Mouse (Mus musculus) CH12.LX (cell line): Measurements from ENCODE around the gene Tmem207. TPM values are rescaled to one million over a fixed set of nuclear protein-coding genes. Genes with fewer than 3 reads are reported as not detected.

ENCODE experiments used
- DNase-seq: peaks from one replicate; pipeline ENCODE4 v3.0.0-alpha.2; 2013; ENCODE audit errors: extremely low read depth
- H3K27ac ChIP-seq: 2 replicates; pipeline ENCODE4 v1.5.1; 2012; ENCODE audit warnings: low read depth, mild to moderate bottlenecking, control low read depth, moderate library complexity; ENCODE audit not compliant: insufficient read depth
- H3K27me3 ChIP-seq: replicated peaks from 2 replicates; pipeline ENCODE3; 2012; ENCODE audit warnings: inconsistent platforms
- H3K36me3 ChIP-seq, 2 experiments: replicated peaks in 1 of 2; 2 replicates each; pipeline versions ENCODE3 to v1.6.1; 2012; ENCODE audit warnings: inconsistent platforms in 1 of 2, low read length in 1 of 2, mild to moderate bottlenecking in 1 of 2, mixed read lengths in 1 of 2, moderate library complexity in 1 of 2; ENCODE audit not compliant: control insufficient read depth in 1 of 2, insufficient read depth in 1 of 2
- H3K4me1 ChIP-seq, 2 experiments: 2 replicates each; pipeline ENCODE4 v1.6.1; 2012; ENCODE audit warnings: inconsistent platforms in 1 of 2, moderate library complexity in 1 of 2; ENCODE audit not compliant: insufficient read depth in 2 of 2, control insufficient read depth in 1 of 2
- H3K4me2 ChIP-seq: 2 replicates; pipeline ENCODE4 v1.6.1; 2012; ENCODE audit warnings: low read depth, mild to moderate bottlenecking, control low read depth; ENCODE audit not compliant: poor library complexity, insufficient read depth, severe bottlenecking
- H3K4me3 ChIP-seq, 3 experiments: fragments of 150-350 bp in 1 of 3; sonication (generic) in 1 of 3; replicated peaks in 1 of 3; 2 replicates each; pipeline versions ENCODE3 to v1.5.1; 2011 to 2012; ENCODE audit warnings: low read depth in 2 of 3, low read length in 2 of 3, mild to moderate bottlenecking in 2 of 3, moderate library complexity in 2 of 3, control low read depth in 1 of 3, improper control_type of control experiment in 1 of 3, inconsistent platforms in 1 of 3, mixed read lengths in 1 of 3; ENCODE audit not compliant: poor library complexity in 1 of 3
- H3K79me2 ChIP-seq: replicated peaks from 2 replicates; pipeline ENCODE4 v1.6.1; 2012; ENCODE audit warnings: mild to moderate bottlenecking, moderate library complexity; ENCODE audit not compliant: control insufficient read depth, poor library complexity, insufficient read depth, severe bottlenecking; ENCODE audit errors: extremely low read depth
- H3K9ac ChIP-seq: 2 replicates; pipeline ENCODE4 v1.6.1; 2012; ENCODE audit warnings: low read depth, mild to moderate bottlenecking, control low read depth, moderate library complexity; ENCODE audit not compliant: insufficient read depth
- H3K9me3 ChIP-seq: replicated peaks from 2 replicates; pipeline ENCODE3; 2012; ENCODE audit warnings: low read length, inconsistent platforms, mixed read lengths
- BHLHE40 ChIP-seq: IDR thresholded peaks from 2 replicates; pipeline ENCODE4 v1.6.1; 2011; ENCODE audit warnings: mild to moderate bottlenecking, low read depth, low read length, improper control_type of control experiment
- CHD2 ChIP-seq: IDR thresholded peaks from 2 replicates; pipeline ENCODE4 v1.6.1; 2011; ENCODE audit warnings: low read length, improper control_type of control experiment
- E2F4 ChIP-seq: IDR thresholded peaks from 2 replicates; pipeline ENCODE4 v1.6.1; 2011; ENCODE audit warnings: low read depth, low read length, improper control_type of control experiment; ENCODE audit not compliant: insufficient replicate concordance
- ELF1 ChIP-seq: IDR thresholded peaks from 2 replicates; pipeline ENCODE4 v1.6.1; 2014; ENCODE audit warnings: low read depth, mild to moderate bottlenecking, inconsistent platforms, low read length, improper control_type of control experiment
- ETS1 ChIP-seq: conservative IDR thresholded peaks from 2 replicates; pipeline ENCODE4 v1.6.1; 2012; ENCODE audit warnings: low read depth, mild to moderate bottlenecking, inconsistent platforms, low read length, improper control_type of control experiment, moderate library complexity
- GABPA ChIP-seq: IDR thresholded peaks from 2 replicates; pipeline ENCODE4 v1.6.1; 2012; ENCODE audit warnings: low read depth, low read length, improper control_type of control experiment, inconsistent platforms; ENCODE audit not compliant: insufficient replicate concordance
- HCFC1 ChIP-seq: IDR thresholded peaks from 2 replicates; pipeline ENCODE4 v1.6.1; 2012; ENCODE audit warnings: low read depth, mild to moderate bottlenecking, inconsistent platforms, low read length, improper control_type of control experiment
- IRF4 ChIP-seq: IDR thresholded peaks from 2 replicates; pipeline ENCODE4 v1.6.1; 2014; ENCODE audit warnings: low read depth, mild to moderate bottlenecking, inconsistent platforms, low read length, improper control_type of control experiment
- JUN ChIP-seq: IDR thresholded peaks from 2 replicates; pipeline ENCODE4 v1.6.1; 2011; ENCODE audit warnings: low read depth, mild to moderate bottlenecking, low read length, improper control_type of control experiment, moderate library complexity; ENCODE audit not compliant: insufficient read depth
- JUND ChIP-seq: conservative IDR thresholded peaks from 2 replicates; pipeline ENCODE4 v1.6.1; 2011; ENCODE audit warnings: low read depth, low read length, improper control_type of control experiment
- KAT2A ChIP-seq: IDR thresholded peaks from 2 replicates; pipeline ENCODE4 v1.6.1; 2012; ENCODE audit warnings: low read length, improper control_type of control experiment, inconsistent platforms; ENCODE audit not compliant: insufficient replicate concordance
- MAFK ChIP-seq: IDR thresholded peaks from 2 replicates; pipeline ENCODE4 v1.6.1; 2011; ENCODE audit warnings: low read length, improper control_type of control experiment; ENCODE audit not compliant: insufficient replicate concordance
- MAX ChIP-seq: IDR thresholded peaks from 2 replicates; pipeline ENCODE4 v1.6.1; 2011; ENCODE audit warnings: low read length, improper control_type of control experiment
- MXI1 ChIP-seq: IDR thresholded peaks from 2 replicates; pipeline ENCODE4 v1.6.1; 2011; ENCODE audit warnings: mild to moderate bottlenecking, low read depth, low read length, improper control_type of control experiment
- MYC ChIP-seq: IDR thresholded peaks from 2 replicates; pipeline ENCODE4 v1.6.1; 2011; ENCODE audit warnings: low read depth, mild to moderate bottlenecking, improper control_type of control experiment, low read length
- NELFE ChIP-seq: IDR thresholded peaks from 2 replicates; pipeline ENCODE4 v1.6.1; 2011; ENCODE audit warnings: low read depth, low read length, improper control_type of control experiment
- NRF1 ChIP-seq: IDR thresholded peaks from 2 replicates; pipeline ENCODE4 v1.6.1; 2014; ENCODE audit warnings: low read depth, mild to moderate bottlenecking, inconsistent platforms, low read length, improper control_type of control experiment, moderate library complexity
- PAX5 ChIP-seq: IDR thresholded peaks from 2 replicates; pipeline ENCODE4 v1.6.1; 2012; ENCODE audit warnings: low read length, inconsistent platforms, mixed read lengths
- POLR2A ChIP-seq: IDR thresholded peaks from 2 replicates; pipeline ENCODE4 v1.6.1; 2011; ENCODE audit warnings: low read depth, mild to moderate bottlenecking, improper control_type of control experiment, low read length
- POLR2AphosphoS2 ChIP-seq: IDR thresholded peaks from 2 replicates; pipeline ENCODE4 v1.6.1; 2011; ENCODE audit warnings: low read depth, low read length, improper control_type of control experiment
- RAD21 ChIP-seq: IDR thresholded peaks from 2 replicates; pipeline ENCODE4 v1.6.1; 2011; ENCODE audit warnings: low read depth, mild to moderate bottlenecking, low read length, improper control_type of control experiment, moderate library complexity
- RCOR1 ChIP-seq: conservative IDR thresholded peaks from 2 replicates; pipeline ENCODE4 v1.6.1; 2012; ENCODE audit warnings: low read depth, mild to moderate bottlenecking, inconsistent platforms, low read length, improper control_type of control experiment
- SMC3 ChIP-seq: IDR thresholded peaks from 2 replicates; pipeline ENCODE4 v1.6.1; 2011; ENCODE audit warnings: low read depth, low read length, improper control_type of control experiment
- TBP ChIP-seq: conservative IDR thresholded peaks from 2 replicates; pipeline ENCODE4 v1.6.1; 2011; ENCODE audit warnings: low read depth, low read length, improper control_type of control experiment
- TCF12 ChIP-seq: IDR thresholded peaks from 2 replicates; pipeline ENCODE4 v1.6.1; 2014; ENCODE audit warnings: low read depth, mild to moderate bottlenecking, inconsistent platforms, low read length, improper control_type of control experiment
- UBTF ChIP-seq: IDR thresholded peaks from 2 replicates; pipeline ENCODE4 v1.6.1; 2012; ENCODE audit warnings: low read depth, mild to moderate bottlenecking, inconsistent platforms, low read length, improper control_type of control experiment, moderate library complexity
- ZMIZ1 ChIP-seq: IDR thresholded peaks from 2 replicates; pipeline ENCODE4 v1.6.1; 2012; ENCODE audit warnings: low read depth, mild to moderate bottlenecking, inconsistent platforms, low read length, improper control_type of control experiment
- ZNF384 ChIP-seq: IDR thresholded peaks from 2 replicates; pipeline ENCODE4 v1.6.1; 2012; ENCODE audit warnings: low read depth, low read length, improper control_type of control experiment, inconsistent platforms
- dilution Hi-C: fragments of 300-500 bp; cut with MboI; formaldehyde crosslinking; loops from 2 replicates; pipeline ENCODE4 v1.14.3; 2020; ENCODE audit warnings: low sequenced_read_pairs; ENCODE audit not compliant: extremely low pct_unique_long_range_greater_than_20kb, extremely low pct_ligation_motif_present
- in situ Hi-C: fragments of 300-500 bp; cut with MboI; formaldehyde crosslinking; loops from 3 replicates; pipeline ENCODE4 v1.14.3; 2019; ENCODE audit warnings: low sequenced_read_pairs, low pct_ligation_motif_present, low pct_unique_long_range_greater_than_20kb, mixed read lengths
- polyA plus RNA-seq: library from polyadenylated mRNA; unstranded; fragments of >175 nt; gene quantifications from 2 replicates; pipeline ENCODE4 v1.2.1, GENCODE M21; 2012; ENCODE audit warnings: low read depth; ENCODE audit not compliant: insufficient read length
- total RNA-seq, 2 experiments: library from RNA; depleted of rRNA; stranded (reverse); fragments of 300-350 nt in 1 of 2; fragments of >200 nt in 1 of 2; gene quantifications; 2 replicates each; pipeline ENCODE4 v1.2.3; 2012 to 2014

The Tmem207 gene
- total and polyA plus RNA-seq, 3 experiments, result not detected

- TF ChIP-seq GABPA, result no peak
- no peak for TF ChIP-seq ELF1
- no peak for TF ChIP-seq MAFK
- no peak for TF ChIP-seq ZNF384
- no peak for TF ChIP-seq TCF12
- TF ChIP-seq RCOR1, result no peak
- TF ChIP-seq E2F4, result no peak
- TF ChIP-seq JUN, result no peak
- no peak for TF ChIP-seq IRF4
- no peak for TF ChIP-seq UBTF
- TF ChIP-seq MAX, result no peak
- no peak for TF ChIP-seq TBP
- TF ChIP-seq NRF1, result no peak
- TF ChIP-seq SMC3, result no peak
- TF ChIP-seq JUND, result no peak
- TF ChIP-seq ETS1, result no peak
- no peak for TF ChIP-seq MXI1
- DNase-seq, result no peak
- Histone ChIP-seq H3K36me3 (no peaks in the 10 kb centered on the region), H3K9ac (no peak overlapping the region), H3K4me1 (no peaks in the 10 kb centered on the region), H3K9me3 (no peaks in the 10 kb centered on the region), H3K4me2 (no peak overlapping the region), H3K27ac (no peak overlapping the region), H3K4me3 (no peak overlapping the region), H3K79me2 (no peaks in the 10 kb centered on the region), H3K27me3 (no peaks in the 10 kb centered on the region)
- dilution Hi-C loops (no loop called here), in situ Hi-C loops (no loop called here)
These were observed 45.3 kb upstream of the Tmem207 start for GRCm38 (mm10) chr16:26571836-26572235.

- dilution Hi-C loops, result no loop called here
- TF ChIP-seq CHD2 (no peak), BHLHE40 (no peak), MAFK (no peak), MYC (no peak), POLR2A (no peak), NELFE (no peak), MAX (no peak), GABPA (no peak), ELF1 (no peak), ZMIZ1 (no peak), RAD21 (no peak), IRF4 (no peak), KAT2A (no peak), PAX5 (no peak), ETS1 (no peak), ZNF384 (no peak), HCFC1 (no peak), TBP (no peak), POLR2AphosphoS2 (no peak)
These were observed 42.9 kb upstream of the Tmem207 start for GRCm38 (mm10) chr16:26569387-26569978.

More at GRCm38 (mm10) chr16:26569387-26569978, 42.9 kb upstream of the Tmem207 start:
- Histone ChIP-seq H3K4me2 (no peak overlapping the region), H3K4me1 (no peaks in the 10 kb centered on the region), H3K27me3 (no peaks in the 10 kb centered on the region), H3K27ac (no peak overlapping the region), H3K36me3 (no peaks in the 10 kb centered on the region), H3K79me2 (no peaks in the 10 kb centered on the region), H3K4me3 (no peak overlapping the region), H3K9me3 (no peaks in the 10 kb centered on the region), H3K9ac (no peak overlapping the region)
- in situ Hi-C loops, result no loop called here
- no peak for DNase-seq
